Mouse (Mus musculus) lung, embryonic 15.5 days (tissue): ENCODE measurements around the gene Sms. TPM values are rescaled to one million over a fixed set of nuclear protein-coding genes. Genes with fewer than 3 reads are reported as not detected.

Experiments used
- ATAC-seq: fragments of 200-750 bp; cut with Nextera tagmentation; 2 replicates; pipeline ENCODE4 v1.8.0; 2017; ENCODE audit warnings: moderate number of reproducible peaks, borderline replicate concordance; ENCODE audit not compliant: low FRiP score, low TSS enrichment; ENCODE audit errors: extremely low read depth
- H3K27ac ChIP-seq: fragments of 300-500 bp; sonication (generic); 2 replicates; pipeline ENCODE4 v1.5.1; 2015; ENCODE audit warnings: moderate library complexity, mild to moderate bottlenecking, inconsistent platforms
- H3K27me3 ChIP-seq: fragments of 300-500 bp; sonication (generic); 2 replicates; pipeline ENCODE4 v1.6.1; 2015; ENCODE audit warnings: inconsistent platforms
- H3K36me3 ChIP-seq: fragments of 300-500 bp; sonication (generic); 2 replicates; pipeline ENCODE4 v1.6.1; 2015; ENCODE audit warnings: inconsistent platforms
- H3K4me1 ChIP-seq: fragments of 300-500 bp; sonication (generic); 2 replicates; pipeline ENCODE4 v1.6.1; 2015; ENCODE audit warnings: inconsistent platforms
- H3K4me2 ChIP-seq: fragments of 300-500 bp; sonication (generic); 2 replicates; pipeline ENCODE4 v1.6.1; 2015; ENCODE audit warnings: inconsistent platforms, mild to moderate bottlenecking, moderate library complexity
- H3K4me3 ChIP-seq: fragments of 300-500 bp; sonication (generic); 2 replicates; pipeline ENCODE4 v1.5.1; 2015; ENCODE audit warnings: mild to moderate bottlenecking, inconsistent platforms
- H3K9ac ChIP-seq: fragments of 300-500 bp; sonication (generic); 2 replicates; pipeline ENCODE4 v1.6.1; 2015; ENCODE audit warnings: inconsistent platforms
- H3K9me3 ChIP-seq: fragments of 300-500 bp; sonication (generic); 2 replicates; pipeline ENCODE4 v1.6.1; 2016; ENCODE audit warnings: inconsistent platforms
- WGBS: fragments of 180-500 bp; shearing (Covaris S2); methylation state at CpG from one replicate; pipeline ENCODE4 v1.1.7; 2015; 5-methylcytosine and 5-hydroxymethylcytosine counted together
- polyA plus RNA-seq: library from polyadenylated mRNA; unstranded; fragments of >200 nt; fragmentation: Nextera tagmentation; extraction: Ambion mirVana; gene quantifications from 2 replicates; pipeline ENCODE4 v1.2.1, GENCODE M21; 2015

Sms gene
- polyA plus RNA-seq, 1 experiment from 2014 or later = 64.4 TPM

GRCm38 (mm10) chrX:157434768-157435167 is 57.3 kb downstream of the Sms start:
- H3K9me3 ChIP-seq = no peaks in the 10 kb centered on the region
- H3K36me3 ChIP-seq = no peaks in the 10 kb centered on the region
- 60% methylated on average over 1 of the region's 1 CpGs for WGBS
- no peak overlapping the region for H3K27ac ChIP-seq
- no peak overlapping the region for H3K9ac ChIP-seq
- H3K27me3 ChIP-seq = no peaks in the 10 kb centered on the region
- no peak overlapping the region for H3K4me2 ChIP-seq
- H3K4me1 ChIP-seq = no peaks in the 10 kb centered on the region
- H3K4me3 ChIP-seq = no peak overlapping the region
- no peak for ATAC-seq

DNA sequence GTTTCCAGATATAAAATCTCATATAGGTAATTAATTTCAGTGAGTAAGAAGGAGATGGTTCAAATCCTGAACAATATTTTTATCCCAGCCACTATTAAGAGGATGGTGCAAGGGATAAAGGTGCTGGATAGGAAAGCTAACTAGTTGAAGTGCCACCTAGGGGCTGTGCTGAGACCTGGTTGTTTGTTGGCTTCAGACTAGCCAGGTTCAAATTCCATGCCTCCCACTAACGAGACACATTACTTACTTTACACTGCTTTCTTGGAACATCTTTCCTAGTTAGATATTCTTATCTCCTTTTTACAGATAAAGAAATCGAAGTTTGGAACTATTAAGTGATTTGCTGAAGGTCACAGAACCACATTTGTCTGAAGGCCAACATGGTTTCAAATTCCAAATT is 72.6 kb downstream of the Sms start:
- Histone ChIP-seq H3K36me3 (no peaks in the 10 kb centered on the region), H3K9ac (no peak overlapping the region), H3K4me1 (no peaks in the 10 kb centered on the region), H3K4me3 (no peak overlapping the region), H3K4me2 (no peak overlapping the region), H3K9me3 (no peaks in the 10 kb centered on the region), H3K27ac (no peak overlapping the region), H3K27me3 (no peaks in the 10 kb centered on the region)
- WGBS = 25% methylated on average over 2 of the region's 2 CpGs
- ATAC-seq = no peak

DNA sequence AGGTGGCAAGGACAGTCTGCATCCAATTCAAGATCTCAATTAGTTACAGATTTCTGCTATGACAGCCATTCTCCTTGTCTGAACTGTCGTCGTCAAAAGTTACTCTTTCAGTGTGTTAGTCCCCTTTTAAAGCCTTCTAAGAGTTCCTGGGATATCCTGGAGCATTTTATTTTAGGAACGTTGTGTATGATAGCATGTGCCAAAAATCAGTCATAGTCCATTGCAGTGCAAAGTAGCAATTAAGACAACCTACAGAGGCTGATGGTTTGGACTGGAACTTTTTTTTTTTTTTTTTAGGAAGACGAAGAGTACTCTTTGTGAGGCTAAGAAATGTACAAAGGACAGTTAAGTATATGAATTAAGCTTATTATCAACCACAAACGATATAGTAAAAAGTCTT is 76.9 kb downstream of the Sms start, which contains the start of gene Phex:
Phex (minus strand) TSS at position 101 of the 400 bp plus-strand sequence.
- Histone ChIP-seq H3K4me3 (no peak within 1 kb of the TSS), H3K36me3 (no peaks in the 10 kb centered on the region), H3K27ac (no peak within 1 kb of the TSS; the same call in 1 of the 2 replicates), H3K9ac (no peak within 1 kb of the TSS), H3K27me3 (no peaks in the 10 kb centered on the region), H3K4me1 (no peaks in the 10 kb centered on the region), H3K9me3 (no peaks in the 10 kb centered on the region), H3K4me2 (no peak within 1 kb of the TSS)
- WGBS = 47% methylated on average over 5 of the region's 5 CpGs
- ATAC-seq = no peak

DNA sequence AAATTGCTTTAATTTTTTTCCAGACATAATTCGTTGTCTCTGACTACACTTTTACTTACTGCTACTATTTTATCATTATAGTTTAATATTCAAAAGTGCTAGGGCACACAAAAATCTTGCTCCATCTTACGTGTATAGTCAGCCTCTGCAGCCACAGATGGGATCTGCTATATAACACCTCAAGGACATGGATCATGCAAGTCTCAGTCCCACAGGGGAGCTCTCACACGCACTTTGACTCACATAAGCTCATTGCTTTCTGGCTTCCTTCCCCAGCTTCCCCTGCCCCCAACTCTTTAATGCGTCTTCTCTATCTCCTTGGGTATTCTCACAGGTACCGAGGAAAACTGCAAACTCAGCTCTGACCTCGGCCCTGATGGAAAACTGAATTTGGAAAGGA is 87.2 kb downstream of the Sms start:
- Histone ChIP-seq H3K36me3 (no peaks in the 10 kb centered on the region), H3K4me3 (no peak overlapping the region), H3K9me3 (no peaks in the 10 kb centered on the region), H3K4me2 (no peak overlapping the region), H3K27ac (no peak overlapping the region), H3K9ac (no peak overlapping the region), H3K27me3 (no peaks in the 10 kb centered on the region), H3K4me1 (no peaks in the 10 kb centered on the region)
- 47% methylated on average over 6 of the region's 6 CpGs for WGBS
- ATAC-seq = no peak

Other genes starting within 250 kb of the Sms start
- gene Phex, start 77.0 kb downstream of the Sms start, polyA plus RNA-seq = 2.9 and 3.1 TPM in 2 replicates
- gene Yy2, start 76.7 kb upstream of the Sms start, polyA plus RNA-seq = 4.6 and 4.9 TPM in 2 replicates
- gene Mbtps2, start 106.4 kb upstream of the Sms start, polyA plus RNA-seq = 20.2 and 25.6 TPM in 2 replicates
- gene Smpx, start 206.6 kb upstream of the Sms start, polyA plus RNA-seq = 53.7 and 55.0 TPM in 2 replicates